Mouse (Mus musculus) brain, embryonic 18.5 days (tissue): ENCODE measurements around the gene Usp2.
A peak's percentile ranks its signal among the peaks of the same experiment; 100 is the strongest.

ENCODE experiments used
- DNase-seq: peaks from one replicate; pipeline ENCODE4 v3.0.0-alpha.2; 2012; ENCODE audit warnings: low read depth, low spot score

Gene Usp2

DNA sequence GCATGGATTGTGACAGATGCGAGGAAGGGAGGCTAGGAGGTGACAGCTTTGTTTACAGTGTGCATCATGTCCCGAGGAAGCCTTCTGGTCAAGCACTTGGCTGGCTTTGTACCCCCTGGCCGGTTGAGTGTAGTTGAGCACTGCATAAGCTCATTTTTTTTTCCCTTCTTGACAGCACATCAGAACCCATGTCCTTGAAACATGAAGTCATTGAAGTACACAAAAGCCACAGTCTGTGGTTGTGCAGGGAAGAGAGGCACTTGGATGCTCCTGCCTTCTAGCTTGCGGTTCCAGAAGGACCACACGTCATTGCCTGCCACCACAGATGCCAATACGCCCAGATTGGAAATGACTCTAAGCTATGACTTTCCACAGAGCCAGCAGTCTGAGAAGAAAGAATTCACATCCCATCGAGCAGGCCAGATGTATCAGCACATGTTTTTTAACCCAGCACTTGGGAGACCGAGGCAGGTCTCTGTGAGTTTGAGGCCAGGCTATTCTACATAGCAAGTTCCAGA lies 53.2 kb downstream of the Usp2 start:
- no peak for DNase-seq

DNA sequence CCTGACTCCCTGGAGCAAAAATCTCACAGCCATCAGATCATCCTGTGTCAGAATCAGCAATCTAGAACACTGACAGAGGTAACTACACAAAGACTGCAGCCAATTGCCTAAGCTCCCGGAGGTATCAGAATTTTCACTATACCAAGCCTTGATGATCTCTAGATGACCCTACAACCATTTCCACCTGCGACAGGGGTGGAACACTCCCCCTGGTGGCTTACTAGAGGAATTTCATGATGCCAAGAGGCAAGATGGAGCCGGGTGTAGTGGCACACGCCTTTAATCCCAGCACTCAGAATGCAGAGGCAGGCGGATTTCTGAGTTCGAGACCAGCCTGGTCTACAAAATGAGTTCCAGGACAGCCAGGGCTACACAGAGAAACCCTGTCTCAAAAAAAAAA lies 57.5 kb downstream of the Usp2 start:
- DNase-seq, result no peak

DNA sequence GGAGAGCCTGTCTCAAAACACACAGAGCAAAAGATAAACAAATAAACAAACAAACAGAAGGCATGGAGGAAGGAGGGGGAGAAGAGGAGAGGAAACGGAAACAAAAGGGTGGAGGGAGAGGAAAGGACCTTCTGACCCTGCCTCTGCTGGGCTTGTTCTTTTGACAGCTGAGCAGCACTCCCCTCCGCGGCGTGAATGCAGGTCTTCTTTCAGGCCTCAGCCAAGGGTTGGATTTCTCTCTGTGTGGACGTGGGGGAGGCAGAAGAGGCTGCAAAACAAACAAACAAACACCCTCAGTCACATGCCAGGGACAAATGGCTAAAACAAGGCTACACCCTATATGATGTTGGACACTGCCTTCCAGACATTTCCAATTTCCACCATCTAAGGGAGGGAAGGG lies 58.2 kb downstream of the Usp2 start:
- DNase-seq, result no peak

DNA sequence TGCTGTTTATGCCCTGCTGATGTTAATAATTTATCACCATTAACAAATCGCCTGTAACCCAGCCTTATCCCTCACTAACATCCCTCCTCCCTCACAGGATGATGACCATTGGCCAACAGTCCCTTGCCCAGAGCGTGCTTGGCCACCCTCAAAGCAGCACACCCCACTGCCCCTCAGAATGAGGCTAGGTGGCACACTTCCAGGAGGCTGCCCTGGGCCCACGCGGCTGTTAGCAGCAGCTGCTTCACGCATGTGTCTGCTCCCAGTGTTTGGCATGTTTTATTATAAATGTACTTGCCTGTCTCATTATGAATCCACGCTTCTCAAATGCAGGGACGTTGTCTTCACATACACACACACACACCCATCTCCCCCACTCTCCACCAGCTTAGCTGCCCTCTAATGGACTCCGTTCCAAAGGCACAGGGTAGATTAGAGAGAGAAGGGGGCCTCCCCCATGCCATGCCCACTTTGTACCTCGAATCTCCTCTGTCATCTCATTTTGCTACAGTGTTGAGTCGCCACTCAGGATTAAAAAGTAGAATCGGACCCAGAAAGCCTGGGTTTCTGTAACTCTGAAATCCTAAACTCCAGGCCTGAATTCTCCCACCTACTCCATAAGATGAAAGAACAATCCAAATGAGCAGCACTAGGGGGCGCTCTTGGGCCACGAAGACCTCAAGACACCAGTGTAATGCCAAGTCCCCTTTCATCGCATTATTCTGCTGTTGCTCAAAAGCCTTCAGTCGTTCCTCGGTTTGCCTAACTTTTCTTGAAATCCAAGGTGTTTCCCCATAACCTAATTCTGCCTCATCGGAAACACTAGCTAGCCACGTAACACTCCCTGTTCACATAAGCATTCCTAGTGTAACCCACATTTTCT lies 59.0 kb downstream of the Usp2 start:
- DNase-seq, result peak; percentile 75

DNA sequence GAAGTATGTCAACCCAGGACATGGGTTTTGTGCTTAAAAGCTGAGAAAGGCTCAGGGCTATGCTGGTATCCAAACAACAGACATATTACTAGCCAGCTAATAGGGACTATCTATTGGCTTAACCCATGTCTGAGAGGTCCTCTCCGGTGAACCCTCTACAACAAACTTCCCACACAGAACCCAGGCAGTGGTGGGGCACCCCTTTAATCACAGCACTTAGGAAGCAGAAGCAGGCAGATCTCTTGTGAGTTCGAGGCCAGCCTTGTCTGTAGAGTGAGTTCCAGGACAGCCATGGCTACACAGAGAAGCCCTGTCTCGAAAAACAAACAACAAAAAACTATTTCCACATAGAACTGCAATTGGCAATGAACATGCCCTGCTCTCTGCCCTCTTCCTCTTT lies 59.9 kb downstream of the Usp2 start:
- DNase-seq, result no peak

DNA sequence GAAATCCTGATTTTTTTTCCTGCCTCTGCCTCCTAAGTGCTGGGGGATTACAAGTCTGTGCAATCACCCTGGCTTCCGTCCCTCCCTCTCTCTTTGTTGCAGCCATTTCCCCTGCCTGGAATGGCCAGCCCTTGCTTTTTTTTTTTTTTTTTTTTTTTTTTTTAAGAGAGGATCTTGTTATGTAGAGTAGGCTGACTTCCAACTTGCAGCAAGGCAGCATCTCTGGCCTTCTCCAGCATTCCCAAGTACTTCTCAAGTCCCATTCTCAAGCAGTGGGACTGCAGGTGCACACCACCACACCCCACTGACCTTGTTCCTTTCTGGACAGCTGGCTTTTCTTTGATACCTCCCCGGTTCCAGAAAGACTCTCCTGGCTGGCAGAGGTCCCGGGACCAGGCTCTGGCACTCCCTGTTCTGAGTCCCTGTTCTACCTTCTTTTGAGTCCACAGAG lies 60.6 kb downstream of the Usp2 start:
- no peak for DNase-seq

DNA sequence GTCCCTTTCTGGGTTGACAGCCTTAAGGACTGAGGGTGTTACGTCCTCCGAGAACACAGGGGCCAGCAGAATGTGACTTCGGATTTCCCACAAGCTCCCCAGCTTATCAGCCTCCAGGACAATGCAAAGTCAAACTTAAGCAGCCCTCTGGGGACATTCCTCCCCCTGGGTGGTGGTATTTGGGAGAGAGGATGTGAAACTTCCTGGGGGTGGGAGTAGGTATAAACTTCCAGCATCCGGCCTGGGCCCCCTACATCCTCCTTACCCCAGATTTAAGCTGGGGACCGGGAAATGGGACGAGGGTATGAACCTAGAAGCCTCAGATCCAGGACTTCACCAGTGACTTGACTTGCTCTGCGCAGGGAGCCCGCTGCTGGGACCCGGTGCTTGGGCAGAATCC lies 62.8 kb downstream of the Usp2 start:
- no peak for DNase-seq

DNA sequence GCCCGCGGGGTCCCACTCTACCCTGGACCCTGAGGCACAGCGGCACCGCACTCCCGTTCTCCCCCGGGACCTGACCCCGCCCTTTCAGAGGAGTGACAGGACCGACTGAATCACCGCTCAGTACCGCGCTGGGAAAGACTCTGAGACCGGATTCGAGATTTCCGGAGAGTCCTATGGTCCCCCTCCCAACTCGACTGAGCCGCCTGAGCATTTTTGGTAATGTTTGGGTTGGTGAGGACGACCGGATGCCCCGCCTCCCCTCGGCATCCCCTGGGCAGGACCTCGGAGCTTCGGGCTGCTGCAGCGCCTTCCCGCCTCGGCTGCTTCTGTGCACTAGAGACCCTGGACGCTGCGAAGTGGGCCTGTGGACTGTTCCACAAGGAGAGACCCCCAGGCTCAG lies 63.2 kb downstream of the Usp2 start:
- no peak for DNase-seq

DNA sequence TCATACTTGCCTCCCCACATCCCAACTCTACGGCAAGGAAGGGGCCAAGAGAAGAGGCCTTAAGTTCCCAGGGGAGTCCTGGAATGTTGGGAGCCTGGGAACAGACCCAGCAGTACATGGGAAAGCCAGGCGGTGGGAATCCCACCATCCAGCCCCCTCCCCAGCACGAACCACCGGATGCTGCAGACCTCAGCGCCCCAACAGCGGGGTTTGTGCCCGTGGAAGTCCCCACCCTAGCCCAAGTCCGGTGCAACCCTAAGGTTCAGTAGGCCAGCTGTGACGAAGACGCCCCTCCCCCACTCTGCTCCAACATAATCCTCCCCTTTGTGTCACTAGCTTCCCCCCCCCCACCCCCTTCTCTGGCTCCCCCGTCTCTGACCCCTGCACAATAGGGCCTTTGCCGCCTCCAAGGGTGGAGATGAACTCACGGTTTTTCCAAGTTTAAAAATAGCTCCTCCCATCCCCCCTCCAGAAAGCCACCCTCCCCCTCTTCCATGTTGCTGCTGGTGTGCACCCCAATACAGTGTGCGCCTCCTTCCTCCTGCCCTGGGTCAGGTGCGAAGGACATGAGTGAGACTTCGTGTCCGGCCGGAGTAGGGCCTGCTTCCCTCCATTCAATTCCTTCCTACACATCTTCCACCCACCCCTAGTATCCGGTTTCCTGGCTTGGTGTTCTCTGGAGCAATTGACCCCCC lies 63.9 kb downstream of the Usp2 start:
- DNase-seq, result no peak

DNA sequence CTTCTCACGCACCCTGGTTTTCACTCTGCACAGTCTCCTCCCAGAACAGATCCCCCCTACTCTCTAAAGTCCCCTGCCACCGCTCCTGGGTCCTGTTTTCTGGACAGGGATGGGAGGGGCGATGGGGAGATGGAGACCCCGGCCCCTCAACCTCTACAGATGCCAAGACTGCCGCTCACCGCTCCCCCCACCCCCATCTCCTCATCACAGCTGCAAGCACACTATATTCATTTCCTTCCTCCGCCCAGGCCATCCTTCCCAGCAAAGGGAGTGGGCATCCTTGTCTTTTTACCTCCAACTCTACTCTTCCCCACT lies 64.4 kb downstream of the Usp2 start:
- DNase-seq, result no peak

DNA sequence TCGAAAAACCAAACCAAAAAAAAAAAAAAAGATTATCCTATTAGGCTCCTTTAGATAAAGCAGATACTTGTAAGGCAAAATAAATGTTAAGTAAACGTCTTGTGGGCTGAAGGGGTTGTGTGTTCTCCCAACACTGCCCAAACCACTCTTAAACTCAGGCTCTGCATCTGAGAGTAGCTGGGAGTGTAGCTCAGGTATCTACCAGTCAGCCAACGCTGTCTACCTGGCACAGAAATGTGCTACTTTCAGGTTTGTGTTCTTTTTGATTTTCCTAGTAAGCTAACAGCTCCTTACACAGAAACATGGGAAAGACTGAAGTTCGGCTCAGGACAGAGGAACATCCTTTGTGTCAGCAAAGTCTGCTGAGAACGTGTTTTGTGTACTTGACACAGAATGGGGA lies 65.4 kb downstream of the Usp2 start:
- DNase-seq, result no peak

DNA sequence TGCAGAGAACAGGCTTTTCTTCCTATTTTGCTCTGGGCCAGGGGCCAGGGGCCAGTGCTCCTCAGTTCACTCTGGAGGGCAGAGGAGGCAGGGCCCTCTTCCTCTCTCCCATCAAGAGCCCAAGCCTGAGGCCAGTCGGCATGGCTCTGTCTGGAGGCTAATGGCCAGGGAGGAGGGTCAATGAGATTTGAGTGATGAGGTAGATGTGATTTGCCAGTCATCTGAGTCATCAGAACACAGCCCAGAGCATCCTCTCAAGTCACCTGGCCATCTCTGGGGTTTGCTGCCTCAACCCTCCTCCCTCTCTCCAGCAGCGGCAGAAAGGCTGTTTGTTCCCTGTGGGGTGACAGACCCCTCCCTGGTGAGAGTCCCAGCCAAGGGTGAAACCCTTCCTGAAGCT lies 66.5 kb downstream of the Usp2 start:
- DNase-seq, result no peak

DNA sequence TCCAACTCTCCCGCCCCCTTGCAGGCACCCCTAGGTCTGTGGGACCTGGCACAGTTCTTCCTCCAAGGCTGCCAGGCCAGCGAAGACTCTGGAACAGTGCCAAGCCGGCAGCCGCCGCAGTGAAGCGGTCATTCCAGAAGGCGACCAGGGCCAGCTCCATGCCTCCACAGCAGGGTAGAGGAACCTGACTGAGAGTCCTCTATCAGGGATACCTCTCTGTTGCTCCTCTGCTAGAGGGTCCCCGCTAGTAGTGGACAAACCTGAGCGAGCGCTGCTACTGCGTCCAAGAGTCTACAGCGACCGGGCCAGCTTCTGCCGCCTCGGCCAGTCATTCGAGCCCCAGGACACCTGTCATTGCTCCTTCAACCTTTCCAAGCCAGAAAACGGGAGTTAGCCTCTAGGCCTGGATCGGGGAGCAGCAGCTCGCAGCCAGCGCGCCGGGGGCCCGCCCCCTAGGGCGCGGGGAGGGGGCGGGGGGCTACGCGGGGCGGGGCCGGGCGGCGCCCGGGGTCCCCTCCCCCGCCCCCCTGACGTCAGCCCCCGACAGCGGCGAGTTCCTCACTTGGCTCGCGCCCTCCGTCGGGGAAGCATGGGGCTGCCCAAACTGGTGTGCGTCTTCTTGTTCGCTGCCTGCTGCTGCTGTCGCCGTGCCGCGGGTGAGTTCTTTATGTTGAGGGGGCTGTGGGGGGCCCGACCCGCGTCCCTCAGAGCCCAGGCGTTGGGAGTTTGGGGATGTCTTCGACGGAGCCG lies 67.5 kb downstream of the Usp2 start, which contains the start of gene Mcam:
Mcam (plus strand) TSS at position 369 of the 750 bp plus-strand sequence.
- no peak for DNase-seq

DNA sequence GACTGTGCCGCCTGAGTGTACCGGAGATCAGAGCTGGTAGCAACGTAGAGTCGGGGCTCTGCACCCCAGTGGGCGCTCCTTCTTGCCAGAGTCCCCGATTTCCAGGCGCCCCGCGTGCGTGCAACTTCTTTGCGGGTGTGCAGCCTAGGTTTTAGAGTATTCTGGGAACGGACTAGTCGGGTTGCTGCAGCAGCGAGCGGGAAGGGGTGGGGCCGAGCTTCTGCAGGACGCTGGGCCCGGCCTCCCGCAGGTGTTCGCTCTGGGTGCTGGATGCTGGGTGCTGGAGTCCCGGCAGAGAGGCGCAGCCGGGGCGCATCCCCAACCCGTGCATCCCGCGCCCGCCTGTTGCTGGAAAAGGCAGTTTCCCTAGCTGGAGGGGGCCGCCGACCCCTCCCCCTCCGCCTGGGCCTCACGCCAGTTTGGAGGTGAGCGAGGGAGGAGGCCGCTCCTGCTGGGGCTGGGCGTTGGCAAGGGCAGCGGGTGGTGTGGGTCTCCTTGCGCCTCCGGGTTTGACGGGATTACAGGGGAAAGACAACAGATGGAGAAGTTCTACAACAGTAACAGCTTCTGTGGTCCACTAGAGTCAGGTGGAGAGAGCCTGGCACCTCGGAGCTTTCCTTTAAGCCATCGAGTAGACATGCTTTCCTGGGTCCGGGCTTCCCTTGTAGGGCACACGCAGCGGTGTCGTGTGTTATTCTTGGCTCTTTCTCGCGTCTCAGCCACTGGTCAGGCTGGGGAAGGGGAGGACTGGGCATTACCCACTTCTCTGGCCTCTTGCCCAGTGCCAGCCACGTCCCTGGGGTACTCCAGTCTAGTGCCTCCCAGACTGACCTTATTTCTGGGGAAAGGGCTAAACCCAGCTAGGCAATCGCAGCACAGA lies 68.3 kb downstream of the Usp2 start:
- no peak for DNase-seq

DNA sequence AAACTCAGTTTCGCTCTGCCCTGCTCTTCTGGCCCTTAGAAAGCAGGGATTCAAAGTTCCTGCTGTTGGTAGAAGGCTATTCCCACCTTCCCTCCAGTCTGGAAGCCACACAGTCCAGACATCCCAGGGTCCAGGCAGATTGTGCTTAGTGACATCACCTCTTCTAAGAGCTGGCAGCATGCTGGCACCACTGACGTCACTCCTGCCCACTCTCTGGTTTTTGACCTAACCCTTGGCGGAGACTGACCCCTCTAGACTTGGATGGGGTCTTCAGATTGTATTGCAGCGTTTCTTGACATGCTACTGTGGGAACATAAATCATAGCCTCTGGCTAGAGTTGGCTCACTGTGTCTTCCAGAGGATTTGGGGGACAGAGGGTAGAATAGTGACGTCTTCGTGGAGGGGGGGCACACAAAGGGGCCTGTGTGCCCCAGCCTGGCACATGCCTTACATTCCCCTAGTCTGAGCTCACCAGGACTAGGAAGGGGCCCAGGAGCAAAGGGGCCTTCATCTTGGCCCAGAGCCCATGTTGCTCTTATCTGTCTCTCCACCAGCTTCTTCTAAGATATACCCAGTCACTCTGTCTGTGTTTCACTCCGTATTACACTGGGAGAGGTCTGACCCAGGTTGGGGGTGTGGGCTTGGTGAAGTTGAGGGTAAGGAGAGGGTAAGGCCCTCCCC lies 69.0 kb downstream of the Usp2 start:
- no peak for DNase-seq

DNA sequence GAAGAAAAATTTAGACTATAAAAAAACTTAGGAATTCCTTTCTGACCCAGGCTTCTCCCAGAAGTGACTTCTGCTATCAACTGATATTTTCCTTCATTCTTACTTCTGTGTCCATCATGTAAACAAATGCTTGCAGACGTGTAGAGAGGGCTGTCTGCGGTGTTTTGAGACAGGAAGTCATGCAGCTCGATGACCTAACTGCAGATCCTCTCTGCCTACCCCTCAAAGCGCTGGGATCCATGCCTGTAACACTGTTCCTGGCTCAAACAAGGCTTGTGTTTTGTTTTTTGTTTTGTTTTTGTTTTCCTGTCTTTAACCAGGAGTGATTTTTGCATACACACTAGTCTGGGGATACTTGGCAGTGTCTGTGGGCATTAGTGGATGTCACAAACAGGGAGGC lies 71.0 kb downstream of the Usp2 start:
- DNase-seq, result no peak

DNA sequence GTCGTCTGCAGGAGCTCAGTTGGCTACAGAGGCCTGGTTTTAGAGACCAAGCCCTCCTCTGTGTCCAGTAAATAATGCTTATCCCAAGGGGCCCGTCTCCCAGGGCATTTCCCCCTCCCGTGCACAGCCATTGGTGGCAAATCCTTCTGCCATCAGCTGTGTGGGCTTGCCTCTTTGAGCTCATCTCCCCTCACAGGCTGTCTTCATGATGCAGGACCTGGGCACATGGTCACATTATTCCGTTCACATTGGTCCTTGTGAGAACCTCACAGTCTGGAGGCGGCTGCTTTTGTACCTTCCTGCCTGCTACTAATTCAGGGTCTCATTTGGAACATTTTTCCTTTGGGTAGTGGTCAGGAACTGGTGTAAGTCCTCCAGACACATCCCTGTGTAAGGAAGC lies 75.1 kb downstream of the Usp2 start:
- no peak for DNase-seq

DNA sequence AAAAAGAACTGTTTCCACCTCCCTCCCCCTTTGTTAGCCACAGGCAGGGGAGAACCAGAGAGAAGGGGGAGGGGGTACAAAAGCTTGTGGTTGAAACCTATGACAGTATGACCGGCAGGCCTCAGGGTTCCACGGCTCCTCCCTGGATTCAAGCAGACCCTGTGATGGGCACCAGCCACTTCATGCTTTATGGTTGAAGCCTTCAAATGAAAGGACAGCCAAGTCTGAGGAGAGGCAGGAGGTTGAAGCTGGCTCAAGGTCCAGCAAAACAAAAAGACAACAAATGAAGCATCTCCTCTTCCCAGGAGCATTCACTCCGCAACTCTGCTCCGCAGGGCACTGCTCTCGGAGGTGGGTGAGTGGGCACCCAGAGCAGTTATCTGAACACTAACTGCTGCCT lies 76.6 kb downstream of the Usp2 start:
- DNase-seq, result no peak

DNA sequence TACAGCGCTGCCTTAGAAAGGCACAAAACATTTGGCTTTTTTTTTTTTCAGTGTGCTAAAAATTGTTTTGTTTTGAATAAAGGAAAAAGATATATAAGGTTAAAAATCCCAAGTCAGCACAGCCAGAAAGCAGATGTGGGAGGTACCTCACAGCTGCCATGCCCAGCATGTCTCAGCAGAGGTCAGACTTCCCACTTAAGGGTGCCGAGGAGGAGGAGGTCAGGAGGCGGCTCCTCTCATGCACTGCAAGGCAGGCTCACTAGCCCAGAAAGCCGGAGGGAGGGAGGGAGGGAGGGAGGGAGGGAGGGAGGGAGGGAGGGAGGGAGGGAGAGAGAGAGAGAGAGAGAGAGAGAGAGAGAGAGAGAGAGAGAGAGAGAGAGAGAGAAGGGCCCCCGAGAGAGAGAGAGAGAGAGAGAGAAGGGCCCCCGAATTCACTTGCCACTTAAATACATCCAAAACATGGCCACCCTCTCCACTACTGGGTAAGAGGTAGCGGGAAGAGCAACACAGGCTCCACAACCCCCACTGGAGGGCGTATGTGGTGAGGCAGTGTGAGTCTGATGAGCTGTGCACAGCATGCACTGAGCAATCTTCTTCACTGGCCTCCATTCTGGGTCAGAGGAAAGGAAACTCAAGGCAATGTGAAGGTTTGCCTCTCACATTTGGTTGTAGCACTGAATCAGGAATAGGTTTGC lies 77.3 kb downstream of the Usp2 start:
- no peak for DNase-seq

DNA sequence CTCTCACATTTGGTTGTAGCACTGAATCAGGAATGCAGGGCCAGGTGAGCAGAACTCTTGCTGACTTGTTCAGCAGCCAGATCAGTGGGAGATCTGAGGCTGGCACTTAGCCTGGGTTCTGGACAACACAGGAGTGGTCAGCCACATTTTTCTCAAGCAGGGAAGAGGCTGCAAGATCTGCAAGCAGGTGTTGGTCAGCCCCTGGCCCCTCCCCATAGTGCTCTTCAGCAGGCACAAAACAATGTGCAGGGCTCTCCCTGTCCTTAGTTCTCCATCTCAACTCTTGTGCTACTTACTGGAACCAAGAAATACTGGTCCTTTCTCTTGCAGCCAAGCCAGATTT lies 77.9 kb downstream of the Usp2 start:
- DNase-seq, result no peak
